Mouse (Mus musculus) granulocyte monocyte progenitor cell, adult 5-6 weeks (primary cell): Measurements from ENCODE around the gene Axl. TPM values are rescaled to one million over a fixed set of nuclear protein-coding genes. Genes with fewer than 3 reads are reported as not detected.
A peak's percentile ranks its signal among the peaks of the same experiment; 100 is the strongest.
"Not testable (repeated sequence)": the region's sequence is repeated elsewhere in the genome, so short reads cannot be mapped to it uniquely, and the experiment has no call there.

ENCODE experiments used
- ATAC-seq: replicated peaks from 2 replicates; pipeline ENCODE4 v1.8.0; 2016; ENCODE audit warnings: mild to moderate bottlenecking, moderate TSS enrichment, inconsistent platforms; ENCODE audit not compliant: poor library complexity, severe bottlenecking
- total RNA-seq, 2 experiments: library from RNA; stranded (forward) in 1 of 2; stranded (reverse) in 1 of 2; fragments of 200-712, 200-1000 nt in 1 of 2; fragments of >200 nt in 1 of 2; fragmentation: Nextera tagmentation in 1 of 2; gene quantifications; 2 replicates each; pipeline ENCODE4 v1.2.3; 2014 to 2017

The Axl gene
- total RNA-seq, 2 experiments from 2014 or later = 4.0 to 5.5 TPM

- ATAC-seq = no peak
Measured at GRCm38 (mm10) chr7:25798540-25798939, 10.0 kb upstream of the Axl start.

DNA sequence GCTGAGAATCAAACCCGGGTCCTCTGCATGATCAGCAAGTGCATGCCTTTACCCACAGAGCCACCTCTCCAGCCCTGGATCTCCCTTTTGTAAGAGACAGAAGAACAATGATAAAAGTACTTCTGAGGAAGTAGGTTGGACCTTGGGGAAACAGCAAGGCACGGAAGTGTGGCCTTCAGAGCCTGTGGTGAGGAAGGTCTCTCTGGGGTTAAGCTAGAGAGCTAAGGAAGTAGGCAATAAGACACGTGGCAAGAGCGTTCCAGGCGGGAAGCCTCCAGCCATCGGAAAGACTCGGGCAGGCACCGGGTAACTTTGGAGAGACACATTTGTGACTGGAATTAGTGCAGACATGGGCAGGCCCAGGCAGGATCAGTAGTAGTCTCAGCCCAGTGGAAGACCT lies 6.3 kb upstream of the Axl start:
- ATAC-seq = peak; percentile 17; the same call in 1 of the 2 replicates

DNA sequence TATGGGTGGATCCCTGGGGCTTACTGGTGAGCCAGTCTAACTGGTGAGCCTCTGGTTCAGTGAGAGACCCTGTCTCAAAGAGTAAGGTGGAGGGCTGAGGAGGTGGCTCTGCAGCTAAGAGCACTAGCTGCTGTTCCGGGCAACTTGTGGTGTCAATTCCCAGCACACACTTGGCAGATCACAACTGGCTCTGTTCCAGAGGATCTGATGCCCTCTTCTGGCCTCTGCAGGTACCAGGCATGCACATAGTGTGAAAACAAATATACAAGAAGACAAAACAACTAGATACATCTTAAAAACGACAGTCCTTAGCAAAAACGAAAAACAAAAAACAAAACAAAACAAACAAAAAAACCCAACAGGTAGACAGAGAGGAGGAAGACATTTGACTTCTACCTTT lies 5.2 kb upstream of the Axl start:
- 0 out of 2 replicates have a peak, but pooled peaks have one; percentile 27 for ATAC-seq

DNA sequence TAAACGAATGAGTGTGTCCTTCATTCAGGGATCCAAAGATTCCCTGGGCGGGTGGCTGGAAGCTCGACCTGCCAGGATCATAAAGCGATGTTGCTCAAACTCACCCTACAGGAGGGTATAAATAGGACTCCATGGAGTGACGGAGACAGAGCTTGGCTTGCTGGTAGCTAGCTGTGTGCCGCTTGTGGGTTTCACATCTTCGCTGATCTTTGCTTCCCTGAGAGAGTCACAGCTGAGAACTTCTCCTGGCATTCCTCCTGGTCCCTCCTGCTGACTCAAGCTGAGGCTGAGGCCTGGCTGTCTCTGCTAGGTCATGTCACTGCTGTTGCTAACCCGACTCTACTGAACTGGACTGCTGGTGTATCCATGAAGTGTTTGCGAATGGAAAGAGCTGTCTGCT lies 4.5 kb upstream of the Axl start:
- ATAC-seq = not testable (repeated sequence)

DNA sequence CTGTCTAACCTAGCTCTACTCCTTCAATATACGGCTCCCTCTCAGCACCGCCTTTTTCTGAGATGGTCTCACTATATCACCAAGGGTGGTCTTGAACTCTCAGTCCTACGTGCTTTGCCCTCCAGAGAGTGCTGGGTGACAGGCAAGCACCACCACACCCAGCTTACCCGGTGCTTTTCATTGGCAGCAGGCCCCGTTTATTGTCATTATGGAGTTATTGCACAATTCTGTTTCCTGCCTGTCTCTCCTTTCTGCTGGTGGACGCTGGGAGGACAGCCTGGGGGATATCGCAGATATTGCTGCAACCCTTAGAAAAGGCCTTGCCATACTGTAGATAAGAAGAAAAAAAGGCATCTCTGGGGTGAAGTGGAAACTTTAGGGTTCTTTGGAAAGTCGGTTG lies 2.1 kb upstream of the Axl start:
- peak; percentile 81 for ATAC-seq

- no peak for ATAC-seq
Measured at GRCm38 (mm10) chr7:25789129-25789440, 580 bp upstream of the Axl start.

GRCm38 (mm10) chr7:25787456-25788219 lies 867 bp downstream of the Axl start:
- ATAC-seq = no peak

DNA sequence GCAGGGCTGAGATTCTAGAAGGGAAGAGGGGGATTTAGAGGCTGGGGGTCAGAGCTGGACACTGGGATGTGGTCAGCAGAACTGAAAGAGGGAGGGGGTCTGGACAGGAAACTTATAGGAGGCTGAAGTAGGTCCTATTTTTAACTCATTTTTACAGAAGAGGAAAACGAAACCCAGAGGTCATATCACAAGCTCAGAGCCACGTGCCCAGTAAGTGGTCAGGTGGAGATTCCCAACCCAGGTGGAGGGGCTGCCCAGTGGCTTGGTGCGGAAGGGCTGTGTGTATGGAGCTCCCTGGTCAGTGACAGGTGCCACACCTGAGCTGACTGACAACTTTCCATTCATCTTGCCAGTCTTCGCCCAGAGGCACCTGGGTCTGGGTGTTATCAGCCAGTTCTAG lies 1.5 kb downstream of the Axl start:
- no peak for ATAC-seq

DNA sequence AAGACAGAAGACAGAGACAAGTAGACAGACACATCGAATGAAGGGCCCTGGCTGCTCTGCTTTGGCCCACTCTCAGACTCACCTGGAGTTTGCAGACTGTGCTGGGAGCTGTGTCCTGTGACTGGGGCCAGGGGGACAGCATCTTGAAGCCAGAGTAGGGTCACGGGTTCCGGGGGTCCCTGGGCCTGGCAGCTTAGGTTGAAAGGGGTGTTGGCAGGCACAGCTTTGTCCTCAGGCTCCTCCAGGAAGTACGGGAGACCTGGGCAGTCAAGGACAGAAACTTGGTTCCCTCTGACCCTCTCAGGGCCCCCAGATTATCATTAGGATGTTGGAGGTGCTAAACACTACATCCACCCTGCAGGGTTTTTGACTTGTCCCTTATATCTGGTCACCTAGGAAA lies 2.8 kb downstream of the Axl start:
- ATAC-seq = no peak

- ATAC-seq = no peak
Measured at GRCm38 (mm10) chr7:25784808-25785207, 3.7 kb downstream of the Axl start.

GRCm38 (mm10) chr7:25783746-25784145 lies 4.8 kb downstream of the Axl start:
- no peak for ATAC-seq

DNA sequence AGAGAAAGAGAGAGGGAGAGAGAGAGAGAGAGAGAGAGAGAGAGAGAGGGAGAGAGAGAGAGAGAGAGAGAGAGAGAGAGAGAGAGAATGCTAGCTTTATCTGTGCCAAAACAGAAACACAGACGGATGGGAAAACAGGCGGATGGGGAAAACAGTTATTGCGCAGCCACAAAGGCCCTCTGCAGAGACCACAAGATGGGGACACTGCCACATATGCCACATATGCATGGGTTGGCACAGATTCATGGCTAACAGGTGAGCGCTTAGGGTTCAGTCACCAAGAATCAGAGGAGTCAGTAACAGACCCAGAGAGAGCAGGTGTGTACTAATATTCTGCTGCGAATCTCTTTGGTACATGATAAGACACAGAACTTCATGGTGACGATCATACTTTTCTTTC lies 5.8 kb downstream of the Axl start:
- ATAC-seq = peak; percentile 69

DNA sequence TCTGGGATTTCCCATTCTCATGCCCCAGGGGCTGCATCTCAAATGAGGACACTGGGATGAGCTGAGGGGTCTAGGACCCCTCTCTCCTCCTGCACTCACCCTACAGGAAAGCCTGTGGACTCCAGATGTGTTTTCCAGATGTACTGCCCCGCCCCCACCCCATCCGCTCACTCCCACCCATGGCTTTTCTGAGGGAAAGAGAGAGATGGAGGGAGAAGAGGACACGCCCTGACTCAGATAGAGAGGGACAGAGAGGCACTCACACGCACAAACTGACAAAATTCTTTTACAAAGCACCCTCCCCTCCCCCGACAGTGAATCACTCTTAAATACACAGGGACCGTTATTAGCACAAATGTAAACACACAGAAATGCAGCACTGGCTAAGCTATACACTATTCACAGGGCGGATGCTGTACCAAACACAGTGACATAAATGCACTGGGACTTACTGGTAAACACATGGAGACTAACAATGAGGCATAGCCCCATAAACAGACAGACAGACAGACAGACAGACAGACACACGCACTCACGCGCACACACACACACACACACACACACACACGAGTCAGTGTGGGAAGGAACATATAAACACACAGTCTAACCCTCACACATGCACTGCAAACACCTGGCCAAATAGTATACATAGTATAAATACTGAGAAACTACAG lies 6.4 kb downstream of the Axl start:
- no peak for ATAC-seq

DNA sequence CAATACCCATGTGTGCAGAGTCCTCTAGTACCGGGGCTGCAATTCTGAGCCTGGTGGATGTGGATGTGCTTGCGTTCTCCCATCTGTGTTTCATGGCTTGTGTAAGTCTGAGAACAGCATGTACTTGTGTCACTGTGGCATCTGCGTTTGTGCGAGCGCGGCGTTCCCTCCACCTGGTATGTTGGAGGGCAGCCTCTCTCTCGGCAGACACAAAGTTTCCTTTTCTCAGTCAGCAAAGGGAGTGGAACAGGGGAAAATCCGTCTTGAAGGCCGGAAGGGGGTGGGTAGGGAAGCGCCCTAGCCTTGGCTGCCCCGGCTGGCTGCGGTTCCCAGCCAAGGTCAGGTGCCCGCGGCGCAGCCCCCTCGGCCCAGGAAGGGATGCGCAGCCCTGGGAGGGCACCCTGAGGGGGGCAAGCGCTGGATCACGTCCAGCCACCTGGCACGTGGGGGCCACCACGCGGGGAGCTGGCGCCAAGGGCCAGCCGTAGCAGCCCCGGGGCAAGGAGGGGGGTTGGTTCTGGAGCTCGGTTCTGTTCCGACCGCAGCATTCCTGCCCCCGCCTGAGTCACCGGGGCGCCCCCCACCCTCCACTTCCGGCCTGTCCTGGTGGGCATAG lies 7.1 kb downstream of the Axl start:
- peak; percentile 22 for ATAC-seq

DNA sequence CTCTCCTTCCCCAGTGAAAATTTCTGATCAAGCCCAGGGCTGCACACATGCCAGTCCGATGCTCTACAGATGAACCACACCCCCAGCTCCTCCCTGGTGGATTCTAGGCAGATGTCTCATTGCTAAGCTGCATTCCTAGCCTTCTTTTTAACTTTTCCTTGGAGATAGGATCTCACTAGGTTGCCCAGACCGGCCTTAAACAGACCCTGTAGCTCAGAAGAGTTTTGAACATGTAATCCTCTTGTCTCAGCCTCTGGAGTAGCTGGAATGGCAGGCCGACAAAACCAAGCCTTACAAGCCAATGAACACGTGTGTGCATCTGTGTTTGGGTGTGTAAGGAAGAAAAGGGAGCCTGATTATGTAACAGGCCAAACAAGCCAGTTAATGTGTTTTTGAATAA lies 7.8 kb downstream of the Axl start:
- ATAC-seq = no peak

GRCm38 (mm10) chr7:25780021-25780420 lies 8.5 kb downstream of the Axl start:
- ATAC-seq = no peak

DNA sequence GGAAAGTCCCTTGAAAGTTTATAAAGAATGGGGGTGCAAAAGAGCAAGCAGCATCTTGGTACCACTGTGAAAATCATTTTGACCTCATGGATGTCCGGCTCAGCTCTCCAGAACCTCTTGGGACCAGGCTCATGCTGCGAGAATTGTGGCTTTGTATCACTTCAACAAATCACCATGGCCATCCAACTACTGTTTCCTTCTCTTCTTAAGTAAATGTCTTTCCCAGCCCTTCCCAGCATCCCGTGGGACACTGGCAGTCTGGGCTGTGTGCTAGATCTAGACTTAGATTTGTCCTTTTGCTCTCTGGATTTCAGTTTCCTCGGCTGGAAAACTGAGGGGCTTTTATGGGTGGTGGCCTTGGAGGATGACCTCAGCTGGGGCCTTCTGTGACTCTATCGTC lies 20.3 kb downstream of the Axl start:
- no peak for ATAC-seq

- no peak for ATAC-seq
Measured at GRCm38 (mm10) chr7:25766108-25766507, 22.4 kb downstream of the Axl start.

GRCm38 (mm10) chr7:25764221-25764620 lies 24.3 kb downstream of the Axl start:
- ATAC-seq = no peak

- ATAC-seq = no peak
Measured at GRCm38 (mm10) chr7:25763678-25764077, 24.8 kb downstream of the Axl start.

DNA sequence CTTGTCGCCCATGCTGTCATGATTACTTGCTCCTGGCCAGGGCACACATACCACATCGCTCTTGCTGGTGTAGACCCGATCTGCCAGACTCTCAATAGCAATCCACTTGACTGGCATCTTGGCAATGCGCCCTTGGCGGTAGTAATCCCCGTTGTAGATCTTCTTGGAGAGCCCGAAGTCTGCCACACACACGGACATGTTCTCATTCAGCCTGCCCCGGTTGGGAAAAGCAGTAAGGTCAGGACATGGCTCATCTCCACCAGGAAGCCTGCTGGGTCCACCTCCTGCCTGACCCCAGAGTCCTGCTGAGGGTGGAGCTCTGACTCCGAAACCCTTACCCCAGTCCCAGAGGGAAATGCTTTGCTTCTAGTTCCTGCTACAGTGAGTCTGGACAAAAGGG lies 27.2 kb downstream of the Axl start:
- ATAC-seq = no peak

DNA sequence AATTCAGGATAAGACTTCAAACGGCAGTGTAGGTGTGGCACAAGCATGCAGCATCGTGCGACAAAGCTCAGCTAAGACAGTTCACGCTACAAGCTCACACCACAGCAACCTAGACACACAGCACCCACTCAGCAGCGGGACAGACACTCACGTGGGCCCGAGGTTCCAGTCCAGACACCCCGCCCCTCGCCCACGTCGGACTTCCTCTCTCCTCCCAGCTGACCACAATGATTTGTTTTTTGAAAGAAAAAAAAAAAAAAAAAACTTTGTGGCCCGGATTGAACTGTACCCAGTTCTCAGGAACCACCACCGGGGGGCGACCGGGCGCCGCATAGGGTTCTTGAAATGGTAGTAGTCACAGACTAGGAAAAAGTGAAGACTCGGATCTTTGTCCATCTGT lies 32.5 kb downstream of the Axl start:
- ATAC-seq = peak; percentile 73
